Comparison of ENCODE assay signal across 8 mouse cellular contexts in genomic region chr4:128806827-128807179, GRCm38 (mm10). TPM values are rescaled to one million over a fixed set of nuclear protein-coding genes. Genes with fewer than 3 reads are reported as not detected.
DNase-seq lines count a peak whose midpoint lies in the region; ATAC-seq and TF ChIP-seq lines count a peak whose summit lies in the region.

No protein-coding gene starts in this region.

- ATAC-seq in activated CD4-positive, CD25-positive, alpha-beta regulatory T cell, adult 4 months: peak; percentile 11
- peak; percentile 68 for ATAC-seq in intestine, embryonic 16.5 days
- ATAC-seq in neural tube, embryonic 14.5 days (ENCODE audit: low read depth): peak; percentile 21

- no peaks in the 10 kb centered on the region for H3K27me3 ChIP-seq in intestine, embryonic 16.5 days (replicated peaks; ENCODE audit: control insufficient read depth, insufficient read depth, low read length)
- no peaks in the 10 kb centered on the region for H3K27me3 ChIP-seq in neural tube, embryonic 14.5 days (ENCODE audit: control insufficient read depth, insufficient read depth, low read length)

- peak overlapping the region; percentile 74 for H3K4me2 ChIP-seq in intestine, embryonic 16.5 days (ENCODE audit: low read depth, low read length)
- H3K4me2 ChIP-seq in neural tube, embryonic 14.5 days (ENCODE audit: low read depth, low read length): peak overlapping the region; percentile 98

- no peak overlapping the region for H3K27ac ChIP-seq in cortical plate, adult 2 months (ENCODE audit: insufficient read depth, low read length)
- peak overlapping the region; percentile 97 for H3K27ac ChIP-seq in intestine, embryonic 16.5 days (ENCODE audit: low read length)
- peak overlapping the region; percentile 95 for H3K27ac ChIP-seq in neural tube, embryonic 14.5 days (ENCODE audit: low read depth, low read length)

- peak; percentile 47; the same call in 1 of the 2 replicates for TF ChIP-seq POLR2A in cortical plate, adult 2 months (IDR thresholded peaks at IDR 0.05; ENCODE audit: extremely low read depth, insufficient read depth, low read length)
- peak; percentile 90; the same call in 1 of the 2 replicates for TF ChIP-seq POLR2A in lung, adult 2 months (IDR thresholded peaks at IDR 0.05; ENCODE audit: borderline replicate concordance, extremely low read depth, low read depth, low read length)

- WGBS in intestine, embryonic 16.5 days: 1% methylated on average over 15 of the region's 15 CpGs
- WGBS in lung, adult 2 months: 0% methylated on average over 15 of the region's 15 CpGs
- WGBS in neural tube, embryonic 14.5 days: 1% methylated on average over 15 of the region's 15 CpGs

- peak overlapping the region; percentile 99 for H3K9ac ChIP-seq in intestine, embryonic 16.5 days (ENCODE audit: low read depth, low read length)
- peak overlapping the region; percentile 99 for H3K9ac ChIP-seq in neural tube, embryonic 14.5 days (replicated peaks; ENCODE audit: low read depth, low read length)

- H3K4me3 ChIP-seq in cortical plate, adult 2 months (ENCODE audit: insufficient read depth, low read length): peak overlapping the region; percentile 13
- H3K4me3 ChIP-seq in intestine, embryonic 16.5 days (ENCODE audit: low read length): peak overlapping the region; percentile 86
- peak overlapping the region; percentile 71 for H3K4me3 ChIP-seq in lung, adult 2 months (replicated peaks; ENCODE audit: extremely low read depth, low read depth, low read length)
- H3K4me3 ChIP-seq in neural tube, embryonic 14.5 days (ENCODE audit: low read depth, low read length): peak overlapping the region; percentile 84

- TF ChIP-seq CTCF in cortical plate, adult 2 months (IDR thresholded peaks at IDR 0.05; ENCODE audit: extremely low read depth, insufficient read depth, low read length): no peak
- TF ChIP-seq CTCF in lung, adult 2 months (IDR thresholded peaks at IDR 0.05; ENCODE audit: insufficient read depth, low read length): no peak

- peaks cover 4% of the 10 kb centered on the region for H3K4me1 ChIP-seq in cortical plate, adult 2 months (ENCODE audit: control insufficient read depth, insufficient read depth, low read length)
- H3K4me1 ChIP-seq in intestine, embryonic 16.5 days (ENCODE audit: control insufficient read depth, insufficient read depth, low read length): peaks cover 28% of the 10 kb centered on the region
- peaks cover 20% of the 10 kb centered on the region for H3K4me1 ChIP-seq in lung, adult 2 months (ENCODE audit: control insufficient read depth, insufficient read depth, low read length)
- peaks cover 27% of the 10 kb centered on the region for H3K4me1 ChIP-seq in neural tube, embryonic 14.5 days (ENCODE audit: control insufficient read depth, insufficient read depth, low read length)

- no peaks in the 10 kb centered on the region for H3K36me3 ChIP-seq in intestine, embryonic 16.5 days (ENCODE audit: control insufficient read depth, insufficient read depth, low read length)
- no peaks in the 10 kb centered on the region for H3K36me3 ChIP-seq in neural tube, embryonic 14.5 days (ENCODE audit: control insufficient read depth, insufficient read depth, low read length)

- H3K9me3 ChIP-seq in intestine, embryonic 16.5 days (ENCODE audit: control insufficient read depth, low read length): no peaks in the 10 kb centered on the region
- H3K9me3 ChIP-seq in neural tube, embryonic 14.5 days (ENCODE audit: control insufficient read depth, low read length): no peaks in the 10 kb centered on the region

- DNase-seq in B cell, adult 2 months: peak; percentile 56 to 58
- DNase-seq in gonadal fat pad, adult 2 months (ENCODE audit: low read depth): peak; percentile 30
- DNase-seq in lung, adult 2 months: peak; percentile 72
- DNase-seq in urinary bladder, adult 2 months (ENCODE audit: low spot score): peak; percentile 55

RNA-seq across cellular contexts. Expression of gene Zfp362, which starts 1.0 kb away (rescaled TPM):
- polyA plus RNA-seq in activated CD4-positive, CD25-positive, alpha-beta regulatory T cell, adult 4 months (2017; shearing (Covaris generic)): 10 to 100 TPM in 1 of 2 experiments, 1 to 10 TPM in 1; 6.9 to 13.2 TPM
- polyA plus RNA-seq in cortical plate, adult 2 months (2012; rRNA removed): 23.8 and 24.1 TPM in 2 replicates
- polyA plus RNA-seq in gonadal fat pad, adult 2 months (2012; rRNA removed): 25.9 and 39.6 TPM in 2 replicates
- polyA plus RNA-seq in intestine, embryonic 16.5 days (2015; fragmentation: Nextera tagmentation; extraction: Ambion mirVana): 20.1 and 20.3 TPM in 2 replicates
- polyA plus RNA-seq in lung, adult 2 months (2012; rRNA removed): 43.8 and 48.8 TPM in 2 replicates
- polyA plus RNA-seq in neural tube, embryonic 14.5 days (2014; fragmentation: Nextera tagmentation; extraction: Ambion mirVana): 26.2 and 33.1 TPM in 2 replicates
- 14.0 and 24.4 TPM in 2 replicates for polyA plus RNA-seq in urinary bladder, adult 2 months (2012; rRNA removed)

RNA-seq across cellular contexts. Expression of gene A3galt2, which starts 51.6 kb away (rescaled TPM):
- not detected for polyA plus RNA-seq in activated CD4-positive, CD25-positive, alpha-beta regulatory T cell, adult 4 months (2017; shearing (Covaris generic))
- polyA plus RNA-seq in cortical plate, adult 2 months (2012; rRNA removed): 0.21 and 0.35 TPM in 2 replicates
- polyA plus RNA-seq in gonadal fat pad, adult 2 months (2012; rRNA removed): 1.3 and 1.4 TPM in 2 replicates
- polyA plus RNA-seq in intestine, embryonic 16.5 days (2015; fragmentation: Nextera tagmentation; extraction: Ambion mirVana): 0.07 and 0.09 TPM in 2 replicates
- 0.34 and 0.58 TPM in 2 replicates for polyA plus RNA-seq in lung, adult 2 months (2012; rRNA removed)
- polyA plus RNA-seq in neural tube, embryonic 14.5 days (2014; fragmentation: Nextera tagmentation; extraction: Ambion mirVana): 0.45 and 0.51 TPM in 2 replicates
- polyA plus RNA-seq in urinary bladder, adult 2 months (2012; rRNA removed): 0.28 and 0.33 TPM in 2 replicates

Comparison
In these comparisons a context has a peak if more than half of its experiments do, and no peak if none do; other contexts are left out.
1. ATAC-seq: peak in every context shown above with its lines; median percentile 68 in intestine, embryonic 16.5 days; 21 in neural tube, embryonic 14.5 days; 11 in activated CD4-positive, CD25-positive, alpha-beta regulatory T cell, adult 4 months.
2. H3K4me3 ChIP-seq: peak in every context shown above with its lines; median percentile 86 in intestine, embryonic 16.5 days; 84 in neural tube, embryonic 14.5 days; 71 in lung, adult 2 months; 13 in cortical plate, adult 2 months.